Mouse (Mus musculus) ovary, postnatal 10 days (tissue): ENCODE measurements around the gene Twf2.

Source experiments
- DNase-seq: peaks from one replicate; pipeline ENCODE4 v3.0.0; 2022; ENCODE audit warnings: low spot score

Twf2 gene

DNA sequence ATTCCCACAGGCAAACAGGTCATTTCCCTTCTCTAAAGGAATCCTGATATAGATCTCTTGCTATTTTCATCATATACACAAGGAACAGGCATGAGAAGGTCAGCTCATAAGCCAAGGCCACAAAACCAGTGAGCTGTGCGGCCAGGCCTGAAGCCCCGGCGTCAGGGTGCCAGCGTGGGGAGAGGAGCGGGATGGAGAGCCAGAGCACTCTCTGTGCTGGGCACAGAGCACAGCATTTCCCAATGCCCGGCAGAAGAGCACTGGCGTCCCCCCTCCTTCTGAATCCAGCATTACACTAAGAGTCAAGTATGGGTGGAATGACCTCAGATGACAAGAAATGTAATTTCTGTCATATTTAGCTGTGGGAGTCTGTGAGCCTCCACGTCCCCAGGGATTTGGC, 34.5 kb downstream of the Twf2 start:
- no peak for DNase-seq

DNA sequence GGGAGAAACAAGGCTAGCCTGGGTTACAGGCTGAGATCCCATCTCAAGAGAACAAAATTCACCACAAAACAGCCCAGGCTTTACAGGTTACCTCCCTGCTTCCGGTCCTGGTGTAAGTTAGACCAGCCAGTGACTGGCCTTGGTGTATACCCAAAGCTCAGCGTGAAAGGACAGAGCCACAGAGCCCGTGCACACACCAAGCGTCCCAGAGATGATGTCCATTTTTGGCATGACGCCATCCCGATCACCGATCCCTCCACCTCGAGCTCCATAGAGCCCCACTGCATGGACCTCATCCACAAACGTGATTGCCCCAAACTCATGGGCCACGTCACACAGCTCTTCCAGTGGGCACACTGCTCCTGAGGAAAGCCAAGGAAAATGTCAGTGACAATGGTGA, 35.0 kb downstream of the Twf2 start:
- no peak for DNase-seq

DNA sequence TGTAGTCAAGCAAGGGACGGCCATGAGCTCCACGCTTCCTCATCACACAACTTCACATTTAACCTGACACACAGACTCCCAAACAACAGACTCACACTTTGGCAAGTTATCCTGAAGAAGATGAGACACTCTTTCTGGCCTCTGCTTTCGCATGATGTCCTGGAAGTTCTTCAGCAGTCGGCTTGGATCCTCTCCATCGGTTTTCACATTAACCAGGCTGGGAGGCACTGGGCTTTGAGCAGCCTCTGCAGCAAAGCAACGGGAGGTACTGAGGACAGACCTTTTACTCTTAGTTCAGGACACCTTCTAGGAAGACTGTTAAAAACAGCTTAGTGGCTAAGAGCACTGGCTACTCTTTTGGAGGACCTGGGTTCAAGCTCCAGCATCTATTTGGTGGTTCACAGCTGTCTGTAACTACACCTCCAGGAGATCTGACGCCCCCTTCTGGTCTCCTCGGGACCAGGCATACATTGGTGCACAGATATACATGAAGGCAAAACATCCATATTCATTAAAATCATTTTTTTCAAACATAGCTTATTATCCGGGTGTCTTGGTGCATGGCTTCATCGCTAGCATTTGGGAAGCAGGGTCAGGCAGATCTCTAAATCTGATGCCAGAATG, 38.7 kb downstream of the Twf2 start:
- no peak for DNase-seq

DNA sequence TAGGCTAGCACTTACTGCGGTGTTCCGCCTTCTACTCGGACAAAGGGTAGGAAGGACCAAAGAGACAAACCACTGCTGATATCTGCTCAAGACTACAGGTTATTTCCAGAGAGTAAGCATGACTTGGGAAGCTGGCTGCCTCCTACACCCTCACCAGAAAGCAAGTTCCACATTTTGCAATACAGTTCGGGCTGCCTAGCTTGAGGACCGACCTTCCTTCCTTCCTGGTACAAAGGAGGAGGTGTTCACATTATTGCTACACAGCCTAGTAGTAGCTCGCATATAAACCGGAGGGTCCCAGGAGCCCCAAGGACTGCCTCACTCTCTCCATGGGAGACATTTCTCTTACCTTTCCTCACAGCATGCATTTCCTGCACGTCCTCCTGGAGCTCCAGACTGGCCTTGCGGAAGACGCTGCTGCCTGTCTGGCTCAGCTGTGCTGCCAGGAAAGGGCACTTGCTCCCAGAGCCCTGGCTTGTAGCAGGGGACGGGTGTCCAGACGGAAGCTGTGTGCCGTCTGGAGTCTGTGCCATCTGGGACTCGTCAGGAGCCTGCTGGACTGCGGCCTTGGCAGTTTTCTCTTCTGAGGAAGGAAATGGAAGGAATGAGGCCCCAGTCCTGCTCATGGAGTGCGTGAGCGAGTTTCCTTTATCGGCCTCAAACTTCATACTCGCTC, 40.0 kb downstream of the Twf2 start:
- no peak for DNase-seq

DNA sequence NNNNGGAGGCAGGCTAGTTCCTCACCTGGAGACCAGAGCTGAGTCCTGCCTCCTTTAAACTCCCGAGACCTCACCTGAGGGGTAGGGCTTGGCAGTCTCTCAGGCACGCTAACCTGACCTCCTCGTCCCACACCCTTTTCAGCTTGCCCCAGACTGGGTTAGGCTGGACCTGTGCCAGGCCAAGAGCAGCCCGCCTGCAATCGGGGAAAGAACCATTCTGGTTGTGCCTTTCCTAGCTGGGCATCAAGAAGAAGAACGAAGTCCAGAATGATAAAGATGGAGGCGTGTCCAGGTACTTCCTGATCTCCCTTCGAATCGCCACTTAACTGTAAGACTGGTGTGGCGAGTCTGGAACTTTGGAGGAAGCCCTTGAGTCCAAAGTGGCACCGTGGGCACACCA, 46.6 kb downstream of the Twf2 start:
- no peak for DNase-seq

DNA sequence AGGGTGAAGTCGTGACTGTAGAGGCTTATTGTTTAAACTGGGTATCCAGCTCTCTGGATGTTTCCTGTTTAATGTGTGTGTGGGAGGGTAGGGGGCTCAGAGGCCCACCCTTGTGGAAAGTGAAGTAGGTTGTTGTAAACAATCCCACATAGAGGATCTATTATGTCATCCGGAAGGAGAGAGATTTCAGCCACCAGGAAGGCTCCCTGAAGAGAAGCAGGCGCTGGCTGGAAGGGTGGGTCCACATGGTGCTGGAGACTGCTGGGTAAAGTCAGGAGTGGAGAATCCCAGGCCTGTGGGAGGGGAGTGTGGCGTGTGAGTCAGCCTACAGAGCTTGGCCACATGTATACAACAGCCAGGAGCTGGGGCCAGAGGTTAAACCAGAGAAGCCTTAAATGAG, 47.3 kb downstream of the Twf2 start:
- DNase-seq: no peak

DNA sequence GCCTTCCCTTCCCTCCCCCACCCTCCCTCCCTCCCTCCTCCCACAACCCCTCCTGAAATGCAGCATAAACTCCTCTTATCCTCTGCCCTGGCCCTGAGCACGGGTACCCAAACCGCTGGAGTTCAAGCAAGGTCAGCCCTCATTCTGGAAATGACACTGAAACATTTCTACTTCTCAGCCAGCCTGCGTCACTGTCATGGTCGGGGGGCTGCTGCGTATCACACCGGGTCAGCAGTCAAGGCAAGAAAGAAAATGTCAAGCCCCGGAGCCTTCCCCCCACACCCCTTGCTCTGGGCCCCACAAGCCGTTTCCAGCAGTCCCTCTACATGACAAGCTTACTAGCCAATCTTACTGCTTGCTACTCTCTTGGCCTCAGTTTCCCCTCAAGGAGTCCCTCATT, 48.2 kb downstream of the Twf2 start:
- no peak for DNase-seq

DNA sequence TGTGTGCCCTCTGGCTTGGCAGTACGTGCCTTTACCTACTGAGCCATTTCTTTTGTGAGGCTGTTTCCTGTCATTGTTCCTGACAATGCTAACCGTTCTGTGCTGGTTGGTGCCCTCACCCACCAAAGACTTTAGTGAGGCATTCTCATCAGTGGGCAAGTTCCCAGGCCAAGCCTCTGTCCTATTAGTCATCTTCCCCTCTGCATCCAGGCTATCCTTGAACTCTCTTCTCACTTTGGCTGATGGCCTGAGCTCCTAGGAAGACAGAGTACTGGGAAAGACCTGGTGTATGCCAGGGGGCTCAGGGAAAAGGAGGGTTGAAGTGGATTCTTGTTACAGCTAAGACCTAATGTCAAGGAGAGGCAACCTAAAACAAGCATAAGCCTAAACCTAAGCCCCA, 51.1 kb downstream of the Twf2 start:
- no peak for DNase-seq

DNA sequence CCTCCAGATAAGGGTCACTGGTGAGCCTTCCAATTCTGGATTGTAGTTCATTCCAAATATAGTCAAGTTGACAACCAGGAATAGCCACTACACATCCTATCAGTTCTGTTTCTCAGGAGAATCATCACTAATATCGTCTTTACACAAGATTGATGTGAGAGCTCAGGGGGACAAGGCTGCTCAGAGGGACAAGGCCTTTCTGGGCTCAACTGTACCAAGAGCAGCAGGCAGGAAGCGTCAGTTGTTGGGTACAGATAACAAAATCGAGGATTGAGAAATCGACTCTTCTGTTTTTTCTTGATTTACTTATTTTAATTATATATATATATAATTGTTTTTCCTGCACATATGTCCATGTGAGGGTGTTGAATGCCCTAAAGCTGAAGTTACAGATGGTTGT, 55.5 kb downstream of the Twf2 start:
- no peak for DNase-seq

DNA sequence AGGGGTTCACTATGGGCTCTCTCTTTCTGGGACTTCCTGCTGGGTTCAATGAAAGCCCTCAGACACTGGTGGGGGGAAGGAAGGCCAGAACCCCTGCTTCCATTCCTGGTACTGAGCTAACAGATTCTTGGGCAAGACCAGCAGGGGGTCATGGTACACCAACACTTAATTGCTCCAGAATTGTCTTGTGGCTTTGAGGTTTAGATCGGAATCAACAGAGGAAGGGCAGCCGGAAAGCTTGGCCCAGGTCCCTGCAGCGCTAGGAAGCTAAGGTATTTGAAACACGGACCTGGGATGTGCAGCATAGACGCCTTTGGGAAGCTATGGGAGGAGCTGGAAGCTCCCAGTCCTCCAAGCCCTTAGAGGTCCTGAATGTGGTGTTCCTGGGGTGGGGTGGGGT, 56.1 kb downstream of the Twf2 start:
- no peak for DNase-seq

DNA sequence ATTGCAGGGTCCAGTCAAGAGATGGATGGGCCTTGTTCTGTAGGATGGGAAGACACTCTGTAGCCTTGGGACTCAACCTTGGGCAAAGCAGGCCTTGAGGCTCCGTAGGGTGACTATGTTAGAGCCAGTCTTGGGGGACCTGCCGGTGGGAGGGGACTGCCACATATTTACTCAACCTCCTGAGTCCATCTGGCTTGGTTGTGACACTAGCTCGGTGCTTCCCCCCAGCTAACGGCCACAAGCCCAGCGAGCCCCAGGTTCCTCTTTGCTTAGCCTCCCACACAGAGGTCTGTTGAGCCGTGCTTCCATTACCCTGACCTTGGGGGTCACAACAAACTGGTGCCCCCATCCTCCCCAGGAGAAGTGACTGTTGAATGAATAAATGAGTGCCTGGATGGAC, 58.1 kb downstream of the Twf2 start:
- DNase-seq: no peak

DNA sequence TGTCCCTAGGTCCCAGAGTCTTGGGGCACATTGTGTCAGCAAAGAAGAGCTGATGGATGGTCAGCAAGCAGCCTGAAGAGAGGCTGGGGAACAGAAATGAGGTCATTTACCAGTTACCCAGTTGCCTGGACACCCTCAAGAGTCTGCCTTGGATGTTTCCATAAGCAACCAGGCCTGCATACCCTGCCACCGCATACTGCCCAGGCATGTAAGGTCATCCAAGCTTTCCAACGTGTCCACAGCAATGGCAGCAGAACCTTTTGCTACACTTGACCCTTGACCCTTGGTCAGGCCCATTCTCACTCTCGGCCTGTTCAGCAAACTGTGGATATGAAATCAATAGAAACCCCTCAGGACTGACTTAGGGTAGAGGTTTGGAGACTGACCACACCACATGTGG, 58.6 kb downstream of the Twf2 start:
- DNase-seq: no peak

DNA sequence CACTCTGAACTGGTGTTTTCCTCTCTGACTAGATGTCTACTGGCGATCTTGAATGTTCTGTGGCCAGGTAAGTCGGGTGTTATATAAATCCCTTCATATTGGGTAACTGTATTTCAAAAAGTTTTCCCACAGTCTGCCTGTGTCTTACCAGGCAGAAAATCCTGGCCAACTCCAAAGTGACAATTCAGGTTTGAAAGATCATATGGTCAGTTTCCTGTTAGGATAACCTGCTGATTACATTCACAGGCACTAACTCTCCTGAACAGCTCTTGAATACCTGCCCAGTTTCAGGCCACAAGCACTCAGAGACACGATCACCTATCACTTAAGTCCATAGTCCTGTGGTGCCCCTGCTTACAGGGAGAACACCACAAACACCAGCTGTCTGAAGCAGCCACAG, 59.2 kb downstream of the Twf2 start:
- DNase-seq: no peak

DNA sequence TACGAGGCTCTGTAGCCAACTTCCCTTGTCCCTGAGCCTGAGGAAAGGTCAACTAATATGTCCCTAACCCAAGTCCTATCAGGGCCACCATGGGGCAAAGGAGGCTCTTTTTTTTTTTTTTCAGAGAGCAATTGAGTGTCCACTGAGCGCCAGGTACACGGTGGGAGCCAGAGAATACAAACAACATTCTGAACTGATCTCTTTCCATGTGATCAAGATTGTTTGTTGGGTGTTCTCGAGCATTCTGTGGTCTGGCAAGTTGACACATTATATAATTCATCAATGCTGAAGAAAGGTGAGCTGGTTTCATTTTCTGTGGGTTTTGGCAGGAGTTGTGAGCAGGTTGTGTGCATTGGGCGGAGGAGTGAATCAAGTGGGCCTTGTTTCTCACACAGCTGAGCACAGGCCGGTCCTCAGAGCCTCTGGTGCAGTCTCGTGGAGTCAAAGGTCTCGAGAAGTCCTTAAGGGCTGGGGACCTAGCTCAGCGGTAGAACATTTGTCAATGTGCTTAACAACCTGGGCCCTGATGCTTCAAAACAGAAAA, 60.5 kb downstream of the Twf2 start:
- no peak for DNase-seq
